Mouse (Mus musculus): Measurements from ENCODE around the gene Usp54. TPM values are rescaled to one million over a fixed set of nuclear protein-coding genes. Genes with fewer than 3 reads are reported as not detected.
A peak's percentile ranks its signal among the peaks of the same experiment; 100 is the strongest.
"Not testable (repeated sequence)": the region's sequence is repeated elsewhere in the genome, so short reads cannot be mapped to it uniquely, and the experiment has no call there.

The Usp54 gene
- total RNA-seq, 2 experiments from 2014 or later: 42.6 to 50.8 TPM

DNA sequence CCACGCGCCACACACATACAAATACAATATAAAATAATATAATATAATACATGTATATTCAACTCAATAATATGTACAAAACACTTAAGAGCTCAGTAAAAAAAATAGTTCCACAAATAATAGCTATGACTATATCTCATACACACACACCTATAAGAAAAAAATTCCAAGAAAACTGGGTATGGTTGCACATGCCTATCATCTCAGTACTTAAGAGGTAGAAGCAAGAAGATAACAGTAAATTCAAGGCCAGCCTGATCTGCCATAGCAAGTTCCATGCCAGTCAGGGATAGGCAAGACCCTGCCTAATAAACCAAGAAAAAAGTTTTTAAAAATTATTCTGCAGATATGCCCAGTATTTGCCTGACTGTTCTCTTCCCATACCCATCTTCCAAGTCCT is 25.8 kb downstream of the Usp54 start:
- no peak for DNase-seq (ENCODE audit: extremely low spot score in 1 of 2, low spot score in 1 of 2)

DNA sequence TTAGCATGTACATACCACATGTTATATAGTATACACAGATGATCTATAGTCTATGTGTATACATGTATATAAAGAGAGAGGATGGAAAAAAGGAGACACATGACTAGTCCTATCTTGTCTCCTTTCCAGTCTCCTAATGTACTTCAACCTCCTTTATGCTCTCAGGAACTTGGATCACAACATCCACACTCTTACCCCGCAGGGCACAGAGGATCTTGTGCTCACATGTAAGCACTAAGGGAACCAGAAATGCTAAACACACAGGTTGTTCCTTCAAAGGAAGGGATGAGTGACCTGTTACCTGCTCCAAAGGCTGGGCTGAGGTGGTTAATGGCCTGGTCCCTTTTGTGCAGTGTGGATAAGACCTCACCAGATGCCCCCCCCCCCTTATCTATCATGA is 28.0 kb downstream of the Usp54 start:
- DNase-seq (ENCODE audit: extremely low spot score in 1 of 2, low spot score in 1 of 2): no peak

DNA sequence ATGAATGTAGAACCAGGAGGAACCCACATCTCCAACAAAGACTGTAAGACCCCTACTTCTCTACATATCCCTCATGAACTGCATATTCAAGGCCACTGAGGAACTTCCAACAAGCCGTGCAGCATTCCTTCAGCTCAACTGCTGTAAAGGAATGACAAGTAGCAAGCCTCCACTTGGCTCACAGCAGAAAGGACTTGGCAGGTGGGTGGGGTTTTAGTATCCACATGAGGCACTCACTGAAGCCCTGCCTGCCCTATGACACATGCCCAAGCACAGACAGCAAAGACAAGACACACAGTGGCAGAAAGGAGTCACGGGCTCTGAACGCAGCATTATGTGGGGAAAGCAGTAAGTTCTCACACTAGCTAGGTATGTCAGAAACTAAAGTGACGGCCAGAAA is 30.7 kb downstream of the Usp54 start:
- no peak for DNase-seq (ENCODE audit: extremely low spot score in 1 of 2, low spot score in 1 of 2)

- DNase-seq (ENCODE audit: extremely low spot score in 1 of 2, low spot score in 1 of 2): no peak
Observed at GRCm38 (mm10) chr14:20609519-20609918, 31.3 kb downstream of the Usp54 start.

DNA sequence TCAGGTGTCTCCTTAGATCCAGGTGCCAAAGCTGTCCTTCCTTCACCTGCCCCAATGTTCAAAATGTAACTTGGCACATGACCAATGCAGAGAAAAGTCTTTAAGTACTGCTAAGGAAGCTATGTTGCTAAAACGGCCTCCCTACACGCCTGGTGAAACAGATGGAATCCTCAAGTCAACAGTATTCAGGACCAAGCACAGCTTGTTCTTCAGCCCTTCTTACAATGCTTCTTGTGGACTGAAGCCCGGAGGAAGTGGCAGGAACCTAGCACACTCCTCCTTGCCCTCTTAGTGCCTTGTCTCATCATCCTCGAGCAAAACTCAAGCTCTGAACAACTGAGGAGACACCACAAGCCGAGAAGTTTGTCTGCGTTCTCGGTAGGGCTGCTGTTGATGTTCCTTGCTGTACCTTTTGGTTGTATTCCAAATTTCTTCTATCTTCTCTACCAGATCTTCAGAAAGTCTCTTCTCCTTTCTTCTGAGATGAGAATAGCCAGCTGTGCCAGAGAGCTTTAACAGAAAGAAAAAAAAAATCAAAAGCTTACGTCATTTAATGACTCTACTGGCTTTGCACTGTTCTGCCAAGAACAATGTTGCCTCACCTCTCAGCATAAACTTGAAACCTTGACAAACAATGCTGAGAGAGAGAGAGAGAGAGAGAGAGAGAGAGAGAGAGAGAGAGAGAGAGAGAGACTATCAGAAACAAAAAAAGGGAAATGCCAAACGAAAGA is 33.3 kb downstream of the Usp54 start:
- no peak for DNase-seq (ENCODE audit: extremely low spot score in 1 of 2, low spot score in 1 of 2)

GRCm38 (mm10) chr14:20601287-20601686 is 39.6 kb downstream of the Usp54 start:
- DNase-seq (ENCODE audit: extremely low spot score in 1 of 2, low spot score in 1 of 2): no peak

GRCm38 (mm10) chr14:20600203-20600602 is 40.7 kb downstream of the Usp54 start:
- no peak for DNase-seq (ENCODE audit: extremely low spot score in 1 of 2, low spot score in 1 of 2)

GRCm38 (mm10) chr14:20599542-20599941 is 41.3 kb downstream of the Usp54 start:
- DNase-seq (ENCODE audit: extremely low spot score in 1 of 2, low spot score in 1 of 2): no peak

- DNase-seq (ENCODE audit: extremely low spot score in 1 of 2, low spot score in 1 of 2): peak in 1 of 2 experiments; percentile 36
Observed at GRCm38 (mm10) chr14:20595781-20596180, 45.1 kb downstream of the Usp54 start.

DNA sequence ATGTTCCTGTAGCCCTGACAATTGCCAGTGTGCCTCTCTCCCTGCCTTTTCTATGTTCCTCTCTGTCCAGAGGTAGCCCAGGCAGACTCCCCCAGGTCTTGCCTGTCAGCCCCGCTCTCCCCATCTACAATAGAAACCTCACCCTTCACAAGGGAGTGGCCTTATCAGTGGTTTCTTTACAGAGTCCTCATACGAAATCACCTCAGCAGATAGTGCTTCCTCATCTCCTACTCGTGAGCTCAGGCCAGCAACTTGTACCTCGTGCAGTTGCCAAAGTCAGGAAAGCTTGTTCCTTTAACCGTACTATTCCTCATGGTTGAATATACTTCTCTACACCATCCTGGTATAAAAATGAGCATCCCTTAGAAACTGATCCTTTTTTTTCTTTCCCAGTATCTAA is 53.4 kb downstream of the Usp54 start:
- DNase-seq (ENCODE audit: extremely low spot score in 1 of 2, low spot score in 1 of 2): no peak

GRCm38 (mm10) chr14:20578822-20579407 is 61.9 kb downstream of the Usp54 start:
- DNase-seq (ENCODE audit: extremely low spot score in 1 of 2, low spot score in 1 of 2): no peak

DNA sequence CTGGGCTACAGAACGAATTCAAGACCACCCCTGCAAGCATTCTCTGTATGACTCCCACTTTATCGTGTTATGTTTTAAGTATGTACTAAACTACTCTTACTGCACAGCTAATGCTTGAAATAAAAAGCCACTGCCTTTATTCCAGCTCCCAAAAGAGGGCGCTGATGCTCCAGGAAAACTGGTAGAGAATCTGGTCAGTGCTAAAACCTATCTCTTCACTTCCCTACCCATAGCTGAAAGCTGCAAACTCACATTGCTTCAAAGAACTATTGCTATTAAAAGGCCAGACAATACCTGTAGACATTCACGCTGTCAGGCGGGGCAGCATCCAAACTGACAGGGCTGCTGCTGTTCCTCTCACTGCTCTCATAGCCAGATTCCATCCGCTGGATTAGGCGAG is 64.7 kb downstream of the Usp54 start:
- DNase-seq (ENCODE audit: extremely low spot score in 1 of 2, low spot score in 1 of 2): peak; percentile 51 to 78

DNA sequence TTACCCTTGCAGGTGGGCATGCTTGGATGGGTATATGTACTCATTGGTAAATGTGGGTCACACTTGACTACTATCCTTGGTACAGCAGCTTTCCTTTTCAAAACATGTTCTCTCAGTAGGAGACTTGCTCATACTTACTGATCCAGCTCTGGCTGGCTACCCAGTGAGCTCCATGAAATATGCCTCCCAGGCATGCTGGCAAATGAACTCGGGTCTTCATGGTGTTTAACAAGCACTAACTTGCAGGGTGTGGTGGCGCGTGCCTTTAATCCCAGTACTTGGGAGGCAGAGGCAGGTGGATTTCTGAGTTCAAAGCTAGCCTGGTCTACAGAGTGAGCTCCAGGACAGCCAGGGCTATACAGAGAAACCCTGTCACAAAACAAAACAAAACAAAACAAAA is 67.7 kb downstream of the Usp54 start:
- not testable (repeated sequence) for DNase-seq (ENCODE audit: extremely low spot score in 1 of 2, low spot score in 1 of 2)

GRCm38 (mm10) chr14:20565256-20566021 is 75.4 kb downstream of the Usp54 start:
- DNase-seq (ENCODE audit: extremely low spot score in 1 of 2, low spot score in 1 of 2): no peak

DNA sequence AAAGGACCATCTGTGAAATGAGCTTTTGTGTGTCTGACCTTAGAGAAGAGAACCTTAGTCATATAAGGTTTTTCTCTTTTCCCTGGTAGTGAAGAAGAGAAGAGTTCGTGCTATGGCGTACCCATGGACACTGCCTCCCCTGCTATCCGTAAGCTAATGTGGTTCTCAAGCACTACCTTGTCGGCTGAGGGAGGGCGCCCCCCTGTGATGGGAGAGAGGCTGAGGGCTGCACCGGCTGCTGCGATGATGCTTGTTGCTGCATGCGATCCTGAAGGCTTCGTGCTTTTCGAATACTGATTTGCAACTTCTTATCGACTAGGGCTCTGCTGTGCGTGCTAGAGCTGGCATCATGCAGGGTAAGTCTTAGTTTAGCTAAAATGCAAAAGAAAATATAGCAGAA is 76.2 kb downstream of the Usp54 start:
- peak in 1 of 2 experiments; percentile 32 for DNase-seq (ENCODE audit: extremely low spot score in 1 of 2, low spot score in 1 of 2)

GRCm38 (mm10) chr14:20561897-20562296 is 79.0 kb downstream of the Usp54 start:
- no peak for DNase-seq (ENCODE audit: extremely low spot score in 1 of 2, low spot score in 1 of 2)

DNA sequence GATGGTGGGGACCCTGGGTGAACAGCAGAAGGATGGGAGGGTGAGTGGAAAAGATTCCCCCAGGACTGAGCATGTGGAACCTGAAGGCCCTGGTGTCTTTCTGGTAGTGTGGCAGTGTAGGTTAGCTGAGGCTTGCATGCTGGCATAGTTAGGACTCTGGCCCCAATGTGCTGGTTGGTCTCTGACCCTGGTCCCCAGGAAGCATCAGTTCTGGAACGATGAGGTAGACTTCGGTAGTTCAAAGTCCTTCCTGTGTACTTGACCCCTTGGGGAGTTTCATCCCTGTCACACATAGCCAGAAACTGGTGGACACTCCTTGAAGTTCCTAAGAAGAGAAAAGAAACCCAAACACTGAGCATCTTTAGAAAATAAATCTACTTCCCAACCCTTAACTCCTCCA is 90.7 kb downstream of the Usp54 start:
- no peak for DNase-seq (ENCODE audit: extremely low spot score in 1 of 2, low spot score in 1 of 2)

GRCm38 (mm10) chr14:20546415-20546814 is 94.4 kb downstream of the Usp54 start, which contains the start of gene Ppp3cb:
Ppp3cb (minus strand) TSS chr14:20546573.
- peak in 1 of 2 experiments; percentile 64 for DNase-seq (ENCODE audit: extremely low spot score in 1 of 2, low spot score in 1 of 2)

DNA sequence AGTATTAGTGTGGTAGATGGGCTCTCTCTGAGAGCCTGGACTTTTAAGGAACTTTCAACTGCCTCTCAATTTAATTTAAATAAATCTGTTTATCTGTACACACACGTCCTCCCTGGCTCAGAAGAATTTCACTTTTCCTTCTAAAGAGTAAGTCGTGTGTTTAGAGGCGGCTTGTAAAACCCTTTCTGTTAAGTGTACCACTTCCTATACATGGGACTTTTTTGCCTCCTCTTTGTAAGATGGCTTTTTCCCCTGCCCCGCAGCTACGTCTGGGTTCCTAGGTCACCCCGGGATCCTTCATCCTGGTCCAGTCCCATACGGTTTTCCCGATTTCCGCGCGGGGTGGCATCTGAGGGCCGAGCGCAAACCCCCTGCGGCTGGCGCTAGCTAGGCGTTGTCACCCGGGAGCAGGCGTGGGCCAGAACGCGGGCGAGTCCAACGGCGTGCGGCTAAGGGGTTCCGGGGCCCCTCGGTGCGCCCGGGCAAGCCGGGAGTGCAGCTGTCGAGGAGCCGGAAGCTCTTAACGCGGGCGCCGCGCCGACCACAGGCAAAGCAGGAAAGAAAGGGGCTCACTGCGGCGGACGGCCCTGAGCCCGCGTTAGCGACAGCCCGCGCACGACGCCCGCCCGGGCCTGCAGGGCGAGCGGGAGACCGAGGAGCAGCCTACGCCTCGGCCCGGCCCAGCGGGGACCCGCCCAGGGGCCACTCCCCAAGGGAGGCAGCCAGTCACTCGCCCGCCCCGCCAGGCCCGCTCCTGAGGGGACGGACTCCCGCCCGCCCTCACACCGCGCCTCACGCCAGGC is 95.1 kb downstream of the Usp54 start:
- peak; percentile 63 to 75 for DNase-seq (ENCODE audit: extremely low spot score in 1 of 2, low spot score in 1 of 2)
